Mouse (Mus musculus) liver, embryonic 13.5 days (tissue): ENCODE data around the gene Dach2. TPM values are rescaled to one million over a fixed set of nuclear protein-coding genes. Genes with fewer than 3 reads are reported as not detected.
"Not testable (repeated sequence)": the region's sequence is repeated elsewhere in the genome, so short reads cannot be mapped to it uniquely, and the experiment has no call there.

Source experiments
- ATAC-seq: fragments of 200-750 bp; cut with Nextera tagmentation; 2 replicates; pipeline ENCODE4 v1.8.0; 2017; ENCODE audit warnings: low read depth, mild to moderate bottlenecking, moderate number of reproducible peaks, moderate library complexity
- DNase-seq: peaks from one replicate; pipeline ENCODE4 v3.0.0; 2022
- H3K27ac ChIP-seq: fragments of 300-500 bp; sonication (generic); 2 replicates; pipeline ENCODE4 v1.5.1; 2015; ENCODE audit warnings: moderate library complexity, mild to moderate bottlenecking, inconsistent platforms
- H3K27me3 ChIP-seq: fragments of 300-500 bp; sonication (generic); 2 replicates; pipeline ENCODE4 v1.6.1; 2015; ENCODE audit warnings: mild to moderate bottlenecking, inconsistent platforms
- H3K36me3 ChIP-seq: fragments of 300-500 bp; sonication (generic); 2 replicates; pipeline ENCODE4 v1.6.1; 2015; ENCODE audit warnings: mild to moderate bottlenecking, inconsistent platforms
- H3K4me1 ChIP-seq: fragments of 300-500 bp; sonication (generic); replicated peaks from 2 replicates; pipeline ENCODE4 v1.6.1; 2015; ENCODE audit warnings: inconsistent platforms
- H3K4me2 ChIP-seq: fragments of 300-500 bp; sonication (generic); 2 replicates; pipeline ENCODE4 v1.6.1; 2015; ENCODE audit warnings: inconsistent platforms, mild to moderate bottlenecking, moderate library complexity
- H3K4me3 ChIP-seq: fragments of 300-500 bp; sonication (generic); replicated peaks from 2 replicates; pipeline ENCODE4 v1.5.1; 2015; ENCODE audit warnings: mild to moderate bottlenecking, inconsistent platforms
- H3K9ac ChIP-seq: fragments of 300-500 bp; sonication (generic); 2 replicates; pipeline ENCODE4 v1.6.1; 2015; ENCODE audit warnings: mild to moderate bottlenecking, inconsistent platforms
- H3K9me3 ChIP-seq: fragments of 300-500 bp; sonication (generic); replicated peaks from 2 replicates; pipeline ENCODE4 v1.6.1; 2016; ENCODE audit warnings: inconsistent platforms
- WGBS: fragments of 180-500 bp; shearing (Covaris S2); methylation state at CpG from one replicate; pipeline ENCODE4 v1.1.7; 2015; ENCODE audit not compliant: insufficient replicate concordance; 5-methylcytosine and 5-hydroxymethylcytosine counted together
- polyA plus RNA-seq: library from polyadenylated mRNA; unstranded; fragments of >200 nt; fragmentation: Nextera tagmentation; extraction: Ambion mirVana; gene quantifications from 2 replicates; pipeline ENCODE4 v1.2.1, GENCODE M21; 2015

Dach2 gene
- polyA plus RNA-seq, result 0.45 and 0.52 TPM in 2 replicates

DNA sequence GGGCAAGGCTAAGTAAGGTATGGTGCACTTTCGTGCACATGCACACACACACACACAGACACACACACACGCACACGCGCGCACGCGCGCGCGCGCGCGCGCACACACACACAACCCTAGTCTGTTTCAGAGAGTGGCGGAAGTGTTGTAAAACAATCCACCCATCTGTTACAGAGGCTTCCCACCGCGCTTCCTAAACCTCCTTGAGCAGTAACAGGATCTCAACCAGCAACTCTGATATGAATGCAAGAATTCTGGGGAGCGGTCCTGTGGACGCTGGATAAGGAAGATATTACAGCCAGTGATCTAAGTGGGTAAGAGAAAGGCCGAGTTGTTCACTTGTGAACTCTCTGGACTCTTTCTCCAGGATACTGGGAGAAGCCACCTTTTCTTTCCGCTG, at the start of gene Dach2:
Gene Dach2, plus strand, starts transcription at position 107 of the 400 bp plus-strand sequence.
- peak; percentile 0 for DNase-seq

DNA sequence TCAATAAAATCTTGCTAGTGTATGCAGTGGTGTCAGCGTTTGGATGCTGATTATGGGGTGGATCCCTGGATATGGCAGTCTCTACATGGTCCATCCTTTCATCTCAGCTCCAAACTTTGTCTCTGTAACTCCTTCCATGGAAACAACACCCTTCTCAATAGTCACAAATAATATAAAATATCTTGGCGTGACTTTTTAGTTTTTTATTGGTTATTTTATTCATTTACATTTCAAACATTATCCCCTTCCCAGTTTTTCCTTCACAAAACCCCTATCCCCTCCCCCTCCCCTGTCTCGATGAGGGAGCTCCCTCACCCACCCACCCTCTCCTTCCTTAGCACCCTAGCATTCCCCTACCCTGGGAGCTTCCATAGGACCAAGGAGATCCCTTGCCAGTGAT, 44.9 kb upstream of the Dach2 start:
- 30% methylated on average over 2 of the region's 3 CpGs for WGBS
- ATAC-seq, H3K9ac ChIP-seq: not testable (repeated sequence)

More for the DNA sequence above, at the start of gene Dach2:
- Histone ChIP-seq H3K27me3 (no peaks in the 10 kb centered on the region), H3K4me2 (peak within 1 kb of the TSS; percentile 67), H3K4me3 (peak within 1 kb of the TSS; percentile 55), H3K27ac (no peak within 1 kb of the TSS), H3K4me1 (no peaks in the 10 kb centered on the region), H3K36me3 (no peaks in the 10 kb centered on the region), H3K9me3 (no peaks in the 10 kb centered on the region), H3K9ac (0 out of 2 replicates have a peak within 1 kb of the TSS, but pooled peaks have one; percentile 17)
- peak; percentile 23 for ATAC-seq
- 12% methylated on average over 21 of the region's 21 CpGs for WGBS

DNA sequence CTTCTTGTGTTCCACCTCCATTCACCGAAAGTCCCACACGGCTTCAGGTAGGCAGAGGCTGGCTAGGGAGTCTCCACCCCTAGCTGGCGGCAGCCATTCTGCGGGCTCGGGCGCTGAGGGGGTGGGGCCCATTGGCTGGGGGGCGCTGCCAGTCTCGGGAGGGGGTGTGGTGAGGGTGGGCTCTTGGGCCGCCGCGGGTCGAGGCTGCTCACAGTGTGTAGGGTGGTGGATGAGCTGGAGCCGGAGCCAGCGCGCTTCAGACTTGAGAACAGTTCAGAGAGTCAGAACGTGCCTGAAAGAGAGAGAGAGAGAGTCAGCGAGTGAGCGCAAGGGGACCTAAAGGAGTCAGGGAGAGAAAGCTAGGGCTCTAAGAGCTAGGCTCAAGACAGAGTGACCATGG, 721 bp downstream of the Dach2 start:
- ATAC-seq (peak; percentile 98), DNase-seq (peak; percentile 55)
- H3K36me3 ChIP-seq, result no peaks in the 10 kb centered on the region
- H3K4me2 ChIP-seq, result peak overlapping the region; percentile 67
- H3K9ac ChIP-seq, result 0 out of 2 replicates have a peak overlapping the region, but pooled peaks have one; percentile 17
- H3K4me1 ChIP-seq, result no peaks in the 10 kb centered on the region
- no peak overlapping the region for H3K27ac ChIP-seq
- no peaks in the 10 kb centered on the region for H3K9me3 ChIP-seq
- H3K27me3 ChIP-seq, result no peaks in the 10 kb centered on the region
- peak overlapping the region; percentile 55 for H3K4me3 ChIP-seq
- WGBS, result 17% methylated on average over 18 of the region's 18 CpGs

More for the DNA sequence above, 44.9 kb upstream of the Dach2 start:
- DNase-seq, H3K9me3 ChIP-seq, H3K27me3 ChIP-seq, H3K4me1 ChIP-seq, H3K27ac ChIP-seq, H3K36me3 ChIP-seq, H3K4me3 ChIP-seq, H3K4me2 ChIP-seq: not testable (repeated sequence)

DNA sequence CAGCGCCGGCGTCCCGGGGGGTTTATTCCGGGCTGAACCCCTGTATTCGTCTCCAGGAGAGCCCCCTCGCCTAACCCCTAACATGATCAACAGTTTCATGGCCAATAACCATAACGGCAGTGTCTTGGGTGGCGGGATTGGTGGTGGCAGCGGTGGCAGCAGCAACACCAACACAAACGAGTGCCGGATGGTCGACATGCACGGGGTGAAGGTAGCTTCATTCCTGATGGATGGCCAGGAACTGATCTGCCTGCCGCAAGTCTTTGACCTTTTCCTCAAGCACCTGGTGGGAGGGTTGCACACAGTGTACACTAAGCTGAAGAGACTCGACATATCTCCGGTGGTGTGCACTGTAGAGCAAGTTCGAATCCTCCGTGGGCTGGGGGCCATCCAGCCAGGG, 1.2 kb downstream of the Dach2 start:
- Histone ChIP-seq H3K36me3 (no peaks in the 10 kb centered on the region), H3K4me1 (no peaks in the 10 kb centered on the region), H3K27ac (no peak overlapping the region), H3K9ac (0 out of 2 replicates have a peak overlapping the region, but pooled peaks have one; percentile 17), H3K4me3 (peak overlapping the region; percentile 55), H3K4me2 (peak overlapping the region; percentile 67), H3K27me3 (no peaks in the 10 kb centered on the region), H3K9me3 (no peaks in the 10 kb centered on the region)
- 21% methylated on average over 19 of the region's 19 CpGs for WGBS
- ATAC-seq (0 out of 2 replicates have a peak, but pooled peaks have one; percentile 15), DNase-seq (no peak)

DNA sequence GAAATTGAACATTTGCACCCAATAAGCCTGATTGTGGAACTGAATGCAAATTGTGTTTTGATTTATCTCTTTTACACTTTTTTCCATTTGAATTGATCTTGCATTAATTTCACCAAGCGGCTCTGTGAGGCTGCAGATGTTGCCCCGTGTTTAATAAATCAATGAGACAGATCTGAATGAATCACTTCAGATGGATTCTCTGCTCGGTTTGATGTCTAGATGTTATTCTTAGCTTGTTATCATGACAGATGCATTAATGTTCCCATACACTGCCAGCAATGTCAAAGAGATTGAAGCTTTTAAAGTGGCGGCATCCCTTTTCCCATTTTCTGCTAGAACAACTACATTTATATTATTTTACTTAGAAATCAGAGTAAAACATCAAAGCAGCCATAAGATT, 7.0 kb downstream of the Dach2 start:
- Histone ChIP-seq H3K27me3 (no peaks in the 10 kb centered on the region), H3K36me3 (no peaks in the 10 kb centered on the region), H3K27ac (no peak overlapping the region), H3K9me3 (no peaks in the 10 kb centered on the region), H3K9ac (no peak overlapping the region), H3K4me2 (no peak overlapping the region), H3K4me3 (no peak overlapping the region), H3K4me1 (no peaks in the 10 kb centered on the region)
- 45% methylated on average over 4 of the region's 4 CpGs for WGBS
- DNase-seq (no peak), ATAC-seq (no peak)

DNA sequence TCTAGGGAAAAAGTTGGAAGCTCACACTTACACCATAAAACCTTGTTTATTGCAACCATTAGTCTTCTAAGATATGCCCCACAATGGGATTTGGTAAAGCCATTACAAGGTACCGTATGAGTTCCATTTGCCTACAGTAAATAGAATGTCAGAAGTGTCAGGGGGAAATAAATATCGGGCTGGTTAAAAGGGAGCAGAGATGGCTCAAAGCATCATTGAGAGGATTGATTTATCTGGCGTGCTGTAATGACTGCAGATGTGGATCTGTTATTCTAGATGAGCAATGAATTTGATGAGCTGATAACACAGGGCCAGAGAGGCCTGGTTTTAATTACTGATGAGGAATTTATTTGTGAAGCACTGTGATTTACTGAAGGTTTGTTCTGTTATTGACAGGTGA, 40.8 kb downstream of the Dach2 start:
- no peak for ATAC-seq
- no peaks in the 10 kb centered on the region for H3K4me1 ChIP-seq

DNA sequence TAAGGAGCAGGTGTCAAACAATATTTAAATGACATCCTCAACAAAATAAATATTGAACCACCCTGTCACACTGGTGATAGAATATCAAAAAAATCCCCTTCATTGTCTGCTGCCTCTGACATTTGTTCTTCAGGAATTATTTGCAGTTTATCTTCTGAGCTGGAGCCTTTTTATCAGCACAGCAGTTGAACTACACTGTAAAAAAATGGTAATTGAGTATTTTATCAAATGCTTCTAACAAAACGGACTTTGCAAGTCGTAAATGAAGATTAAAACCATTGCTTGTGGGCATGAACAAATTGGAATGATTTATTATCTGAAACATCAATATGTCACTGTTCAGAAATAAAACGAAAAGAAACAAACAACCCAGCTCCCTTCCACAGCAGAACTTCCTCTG, 97.1 kb downstream of the Dach2 start:
- no peak for DNase-seq
- no peak overlapping the region for H3K4me3 ChIP-seq
- no peaks in the 10 kb centered on the region for H3K27me3 ChIP-seq
- 43% methylated on average over 3 of the region's 3 CpGs for WGBS
- H3K4me1 ChIP-seq, result no peaks in the 10 kb centered on the region
- H3K27ac ChIP-seq, result no peak overlapping the region
- no peak overlapping the region for H3K9ac ChIP-seq
- no peaks in the 10 kb centered on the region for H3K9me3 ChIP-seq
- H3K4me2 ChIP-seq, result no peak overlapping the region
- ATAC-seq, result no peak
- H3K36me3 ChIP-seq, result no peaks in the 10 kb centered on the region

More for the DNA sequence above, 40.8 kb downstream of the Dach2 start:
- H3K27me3 ChIP-seq, result no peaks in the 10 kb centered on the region
- H3K4me2 ChIP-seq, result no peak overlapping the region
- no peaks in the 10 kb centered on the region for H3K36me3 ChIP-seq
- no peak overlapping the region for H3K4me3 ChIP-seq
- H3K27ac ChIP-seq, result no peak overlapping the region
- H3K9me3 ChIP-seq, result no peaks in the 10 kb centered on the region
- no peak overlapping the region for H3K9ac ChIP-seq
- 58% methylated on average over 3 of the region's 3 CpGs for WGBS
- DNase-seq, result no peak

DNA sequence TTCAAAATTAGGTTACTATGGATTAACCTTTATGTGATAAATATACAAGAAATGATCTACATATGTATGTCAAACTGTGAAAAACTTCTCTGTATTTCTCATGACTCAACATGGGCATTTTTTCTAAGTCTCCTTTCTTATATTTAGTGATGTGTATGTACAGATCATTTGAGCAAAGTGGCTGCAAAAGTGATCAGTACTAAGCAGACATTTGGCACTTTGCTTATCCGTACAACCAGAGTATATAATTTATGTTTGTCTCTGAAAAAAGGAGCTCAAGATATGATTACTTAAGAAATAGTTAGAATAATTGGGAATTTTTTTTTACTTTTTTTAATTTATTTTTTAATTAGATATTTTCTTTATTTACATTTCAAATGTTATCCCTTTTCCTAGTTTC, 111.4 kb downstream of the Dach2 start:
- H3K4me2 ChIP-seq, result no peak overlapping the region
- 54% methylated on average over 1 of the region's 1 CpGs for WGBS
- no peaks in the 10 kb centered on the region for H3K9me3 ChIP-seq
- no peak for DNase-seq
- no peak for ATAC-seq
- H3K27me3 ChIP-seq, result no peaks in the 10 kb centered on the region
- H3K36me3 ChIP-seq, result no peaks in the 10 kb centered on the region
- no peak overlapping the region for H3K4me3 ChIP-seq
- H3K4me1 ChIP-seq, result no peaks in the 10 kb centered on the region
- H3K27ac ChIP-seq, result no peak overlapping the region
- H3K9ac ChIP-seq, result no peak overlapping the region

DNA sequence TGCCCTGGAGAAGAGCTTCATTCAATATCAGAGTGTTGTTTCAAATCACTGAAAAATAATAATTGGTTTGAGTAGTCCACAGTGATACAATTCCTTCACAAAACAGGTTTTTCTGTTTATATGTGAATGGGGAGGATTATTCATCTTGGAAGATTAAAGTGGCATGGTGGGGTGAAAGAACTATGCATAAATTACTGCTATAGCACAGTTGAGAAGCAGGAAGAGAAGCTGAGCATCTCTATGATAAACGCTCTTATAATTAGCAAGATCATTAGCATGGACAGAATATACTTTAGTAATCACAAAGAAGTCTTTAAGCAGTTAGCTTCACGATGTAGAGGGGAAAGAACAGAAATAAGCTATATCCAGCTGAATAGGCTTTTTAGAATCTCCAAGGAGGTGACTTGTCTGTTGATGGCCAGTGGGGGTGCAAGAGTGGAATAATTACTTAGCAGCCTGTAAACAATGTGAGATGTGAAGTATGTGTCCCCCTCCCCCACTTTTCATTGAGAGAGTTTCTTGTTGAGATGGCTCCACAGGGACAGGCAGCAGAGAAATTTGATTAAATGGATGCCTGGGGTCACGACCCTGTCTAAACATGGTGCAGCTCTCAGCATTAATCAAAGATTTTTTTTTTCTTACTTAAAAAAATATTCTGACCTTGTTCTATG, 124.3 kb downstream of the Dach2 start:
- 44% methylated on average over 3 of the region's 3 CpGs for WGBS
- no peak for ATAC-seq
- no peak overlapping the region for H3K27ac ChIP-seq

DNA sequence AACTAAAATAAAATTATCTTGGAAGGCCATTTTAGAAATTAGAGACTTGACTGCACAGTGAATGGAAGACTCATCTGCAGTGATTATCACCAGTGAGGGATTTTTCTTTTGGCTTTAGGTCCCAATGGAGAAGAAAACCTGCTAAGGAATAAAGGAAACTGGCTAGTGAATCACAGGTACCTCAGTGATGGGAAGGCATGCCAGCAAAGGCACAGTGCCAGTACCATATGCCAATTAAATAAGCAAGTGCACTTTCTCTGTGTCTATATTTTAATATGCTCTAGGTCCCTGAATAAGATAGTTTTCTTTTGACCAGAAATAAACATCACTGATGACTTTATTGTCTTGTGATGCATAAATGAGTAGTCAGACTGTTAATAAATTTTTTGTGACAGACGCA, 184.8 kb downstream of the Dach2 start:
- 61% methylated on average over 1 of the region's 1 CpGs for WGBS
- ATAC-seq (no peak), DNase-seq (no peak)
- no peaks in the 10 kb centered on the region for H3K4me1 ChIP-seq
- no peaks in the 10 kb centered on the region for H3K36me3 ChIP-seq
- no peak overlapping the region for H3K4me2 ChIP-seq
- H3K27me3 ChIP-seq, result no peaks in the 10 kb centered on the region
- H3K27ac ChIP-seq, result no peak overlapping the region
- no peaks in the 10 kb centered on the region for H3K9me3 ChIP-seq
- H3K4me3 ChIP-seq, result no peak overlapping the region
- no peak overlapping the region for H3K9ac ChIP-seq

More for the DNA sequence above, 124.3 kb downstream of the Dach2 start:
- no peak overlapping the region for H3K4me3 ChIP-seq
- H3K9me3 ChIP-seq, result no peaks in the 10 kb centered on the region
- no peaks in the 10 kb centered on the region for H3K4me1 ChIP-seq
- DNase-seq, result no peak
- H3K9ac ChIP-seq, result no peak overlapping the region
- no peak overlapping the region for H3K4me2 ChIP-seq
- no peaks in the 10 kb centered on the region for H3K27me3 ChIP-seq
- no peaks in the 10 kb centered on the region for H3K36me3 ChIP-seq

DNA sequence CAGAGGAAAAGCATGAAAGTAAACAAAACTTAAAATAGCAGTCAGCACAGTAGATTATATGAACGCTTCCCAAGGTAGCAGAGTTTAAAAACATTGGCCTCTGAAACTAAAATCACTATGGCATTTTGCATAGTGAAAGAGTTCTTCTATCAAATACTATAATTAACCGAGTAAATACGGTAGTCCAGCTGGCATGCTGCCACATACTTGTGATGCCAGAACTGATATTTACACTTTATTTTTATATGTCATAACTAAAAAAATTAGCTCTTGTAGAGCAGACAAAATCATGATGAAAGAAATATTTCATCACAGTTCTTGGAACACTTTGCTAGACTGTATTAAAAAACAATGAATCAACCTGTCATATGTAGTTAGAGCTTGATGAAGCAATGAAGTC, 247.8 kb downstream of the Dach2 start:
- H3K9ac ChIP-seq, result no peak overlapping the region
- no peaks in the 10 kb centered on the region for H3K36me3 ChIP-seq
- no peak overlapping the region for H3K27ac ChIP-seq
- no peak for ATAC-seq
- DNase-seq, result no peak
- no peaks in the 10 kb centered on the region for H3K4me1 ChIP-seq
- H3K4me2 ChIP-seq, result no peak overlapping the region
- no peaks in the 10 kb centered on the region for H3K9me3 ChIP-seq
- H3K4me3 ChIP-seq, result no peak overlapping the region
- 63% methylated on average over 3 of the region's 3 CpGs for WGBS
- no peaks in the 10 kb centered on the region for H3K27me3 ChIP-seq

DNA sequence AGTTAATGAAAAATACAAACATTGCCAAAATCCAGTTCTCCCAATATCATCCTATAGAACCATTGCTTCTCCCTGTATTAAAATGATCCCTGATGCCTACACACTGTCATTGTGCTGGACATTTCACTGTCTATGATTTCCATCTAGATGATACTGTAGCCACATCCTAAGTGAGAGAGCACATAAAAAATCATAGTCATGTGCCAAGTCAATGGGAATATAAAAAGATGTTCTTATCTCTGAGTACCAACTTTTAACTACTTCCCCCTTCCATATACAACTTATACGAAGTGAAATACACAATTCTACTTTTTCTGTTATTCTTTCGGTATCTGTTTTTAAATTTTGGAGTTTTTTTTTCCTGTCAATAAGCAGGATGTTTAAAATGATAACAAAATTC, 266.6 kb downstream of the Dach2 start:
- DNase-seq, result no peak
- no peak overlapping the region for H3K4me2 ChIP-seq
- no peaks in the 10 kb centered on the region for H3K36me3 ChIP-seq
- no peaks in the 10 kb centered on the region for H3K4me1 ChIP-seq
- WGBS, result 44% methylated on average over 2 of the region's 2 CpGs
- no peak overlapping the region for H3K9ac ChIP-seq
- no peaks in the 10 kb centered on the region for H3K9me3 ChIP-seq
- no peak overlapping the region for H3K27ac ChIP-seq
- H3K27me3 ChIP-seq, result no peaks in the 10 kb centered on the region
- ATAC-seq, result no peak
- no peak overlapping the region for H3K4me3 ChIP-seq
